Comparison of ENCODE assay signal across 8 mouse cellular contexts in the genomic region with DNA sequence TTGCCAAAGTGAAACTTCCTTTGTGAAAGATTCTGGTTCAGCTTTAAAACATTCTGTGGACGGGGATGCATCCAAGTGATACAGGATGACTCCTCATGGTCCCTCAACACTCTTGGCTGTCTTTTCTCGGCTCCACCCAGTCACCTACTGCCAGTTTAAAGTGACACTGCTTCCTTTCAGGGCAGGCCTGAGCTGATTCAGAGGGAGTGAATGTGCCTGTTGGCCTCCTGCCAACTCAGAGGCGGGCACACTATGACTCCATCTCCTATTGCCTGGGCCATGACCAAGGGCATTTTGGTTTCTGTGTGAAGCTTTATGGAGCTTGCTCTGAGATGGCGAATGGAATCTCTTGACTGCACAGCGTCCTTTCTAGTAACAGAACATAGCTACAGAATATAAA.
DNase-seq lines count a peak whose midpoint lies in the region; ATAC-seq lines count a peak whose summit lies in the region.

No protein-coding gene starts in this region.

- DNase-seq in cerebellum, adult 18-20 months = peak; percentile 5 to 8
- DNase-seq in cerebellum, adult 8-10 months = no peak
- DNase-seq in ovary, adult 18-20 months (ENCODE audit: low spot score) = peak; percentile 72
- no peak for DNase-seq in ovary, postnatal 10 days (ENCODE audit: low spot score)
- DNase-seq in gastrocnemius, postnatal 25 days = peak; percentile 62
- peak; percentile 61 for DNase-seq in kidney, adult 11 months
- peak; percentile 55 for DNase-seq in testis, postnatal 14 days (ENCODE audit: low spot score)

- ATAC-seq in megakaryocyte, adult 5-6 weeks (ENCODE audit: poor library complexity, severe bottlenecking) = peak; percentile 58

Comparison
In these comparisons a context has a peak if more than half of its experiments do, and no peak if none do; other contexts are left out.
1. DNase-seq: peak in cerebellum, adult 18-20 months (2 of 2), ovary, adult 18-20 months (single experiment), gastrocnemius, postnatal 25 days (single experiment), kidney, adult 11 months (single experiment) and testis, postnatal 14 days (single experiment); none in cerebellum, adult 8-10 months (single experiment) and ovary, postnatal 10 days (single experiment).